Mouse (Mus musculus): ENCODE data around the gene Nrp1.

Gene Nrp1

GRCm38 (mm10) chr8:128498836-128499235, 140.4 kb downstream of the Nrp1 start:
- no peak for DNase-seq (ENCODE audit: low read depth, low spot score)

- DNase-seq (ENCODE audit: low read depth, low spot score): no peak
Measured at GRCm38 (mm10) chr8:128504136-128504829, 145.9 kb downstream of the Nrp1 start.

- DNase-seq (ENCODE audit: low read depth, low spot score): no peak
Measured at GRCm38 (mm10) chr8:128505866-128506265, 147.5 kb downstream of the Nrp1 start.

- DNase-seq (ENCODE audit: low read depth, low spot score): no peak
Measured at GRCm38 (mm10) chr8:128508723-128509122, 150.3 kb downstream of the Nrp1 start.

- DNase-seq (ENCODE audit: low read depth, low spot score): no peak
Measured at GRCm38 (mm10) chr8:128511021-128511420, 152.6 kb downstream of the Nrp1 start.

- DNase-seq (ENCODE audit: low read depth, low spot score): no peak
Measured at GRCm38 (mm10) chr8:128511732-128512131, 153.3 kb downstream of the Nrp1 start.

- no peak for DNase-seq (ENCODE audit: low read depth, low spot score)
Measured at GRCm38 (mm10) chr8:128516846-128517446, 158.5 kb downstream of the Nrp1 start.

- DNase-seq (ENCODE audit: low read depth, low spot score): no peak
Measured at GRCm38 (mm10) chr8:128517546-128518102, 159.2 kb downstream of the Nrp1 start.

GRCm38 (mm10) chr8:128519366-128519765, 161.0 kb downstream of the Nrp1 start:
- DNase-seq (ENCODE audit: low read depth, low spot score): no peak

GRCm38 (mm10) chr8:128523825-128524224, 165.4 kb downstream of the Nrp1 start:
- DNase-seq (ENCODE audit: low read depth, low spot score): no peak

- DNase-seq (ENCODE audit: low read depth, low spot score): no peak
Measured at GRCm38 (mm10) chr8:128525912-128526311, 167.5 kb downstream of the Nrp1 start.

GRCm38 (mm10) chr8:128528591-128529383, 170.4 kb downstream of the Nrp1 start:
- DNase-seq (ENCODE audit: low read depth, low spot score): no peak

GRCm38 (mm10) chr8:128534442-128534871, 176.1 kb downstream of the Nrp1 start:
- no peak for DNase-seq (ENCODE audit: low read depth, low spot score)

GRCm38 (mm10) chr8:128535685-128536084, 177.3 kb downstream of the Nrp1 start:
- no peak for DNase-seq (ENCODE audit: low read depth, low spot score)

- DNase-seq (ENCODE audit: low read depth, low spot score): no peak
Measured at GRCm38 (mm10) chr8:128538378-128538777, 180.0 kb downstream of the Nrp1 start.

GRCm38 (mm10) chr8:128541355-128542090, 183.1 kb downstream of the Nrp1 start:
- no peak for DNase-seq (ENCODE audit: low read depth, low spot score)

- no peak for DNase-seq (ENCODE audit: low read depth, low spot score)
Measured at GRCm38 (mm10) chr8:128544128-128544846, 185.9 kb downstream of the Nrp1 start.

GRCm38 (mm10) chr8:128546287-128546686, 187.9 kb downstream of the Nrp1 start:
- no peak for DNase-seq (ENCODE audit: low read depth, low spot score)

GRCm38 (mm10) chr8:128547361-128547760, 189.0 kb downstream of the Nrp1 start:
- no peak for DNase-seq (ENCODE audit: low read depth, low spot score)

GRCm38 (mm10) chr8:128549738-128550137, 191.3 kb downstream of the Nrp1 start:
- DNase-seq (ENCODE audit: low read depth, low spot score): no peak
